Mouse (Mus musculus): Measurements from ENCODE around the gene Acap2. TPM values are rescaled to one million over a fixed set of nuclear protein-coding genes. Genes with fewer than 3 reads are reported as not detected.

Acap2 gene
- polyA plus RNA-seq, 1 experiment from 2014 or later: 18.8 TPM

DNA sequence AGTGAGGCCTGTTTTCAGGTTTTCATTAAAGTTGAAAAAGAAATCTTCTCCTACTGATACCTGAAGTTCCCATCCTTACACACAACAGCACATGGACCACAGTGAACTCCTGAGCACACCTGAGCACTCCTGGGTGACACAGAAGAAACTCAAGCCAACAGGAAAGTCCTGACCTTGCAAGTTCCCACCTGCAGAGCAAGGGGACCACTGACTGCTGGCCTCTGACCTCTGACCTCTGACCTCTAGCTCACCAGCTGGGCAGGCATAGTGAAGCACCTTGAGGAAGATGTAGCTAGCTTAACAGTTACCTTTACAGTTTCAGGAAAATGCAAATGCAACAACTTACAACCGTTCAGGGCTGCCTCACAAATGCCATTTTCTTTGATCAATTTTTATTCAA is 101.1 kb downstream of the Acap2 start:
- Histone ChIP-seq H3K4me3 (no peak overlapping the region), H3K4me1 (no peaks in the 10 kb centered on the region), H3K27me3 (replicated peaks; ENCODE audit: low read depth, poor library complexity, severe bottlenecking) (no peaks in the 10 kb centered on the region), H3K27ac (replicated peaks) (no peak overlapping the region), H3K9me3 (no peaks in the 10 kb centered on the region), H3K36me3 (replicated peaks) (peaks cover 47% of the 10 kb centered on the region)
- WGBS: 82% methylated on average over 1 of the region's 1 CpGs
- no peak for DNase-seq (ENCODE audit: low spot score)

DNA sequence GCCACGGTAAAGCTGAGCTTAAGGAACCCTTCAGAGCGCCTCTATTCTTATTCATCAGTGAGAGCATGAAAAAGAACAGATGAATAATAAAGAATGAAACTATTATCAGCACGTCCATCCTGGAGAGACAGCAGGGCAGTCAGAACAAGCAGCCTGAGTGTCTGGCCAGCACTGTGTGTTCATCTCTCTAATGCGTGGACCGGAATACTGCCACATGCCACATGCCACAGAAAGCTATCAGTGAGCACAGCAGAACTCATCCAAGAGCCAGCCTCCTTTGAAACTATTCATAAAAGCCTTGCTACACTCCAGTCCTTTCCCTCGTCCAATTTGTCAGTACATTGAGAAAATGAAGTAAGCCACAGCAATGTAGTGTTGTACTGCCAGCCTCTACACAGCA is 107.0 kb downstream of the Acap2 start:
- H3K36me3 ChIP-seq (replicated peaks): peaks cover 5% of the 10 kb centered on the region; the same call in 1 of the 2 replicates
- H3K27me3 ChIP-seq (replicated peaks; ENCODE audit: low read depth, poor library complexity, severe bottlenecking): no peaks in the 10 kb centered on the region
- no peaks in the 10 kb centered on the region for H3K9me3 ChIP-seq
- peaks cover 4% of the 10 kb centered on the region; the same call in 1 of the 2 replicates for H3K4me1 ChIP-seq
- no peak for DNase-seq (ENCODE audit: low spot score)
- no peak overlapping the region for H3K4me3 ChIP-seq
- no peak overlapping the region for H3K27ac ChIP-seq (replicated peaks)
- WGBS: 81% methylated on average over 6 of the region's 6 CpGs

DNA sequence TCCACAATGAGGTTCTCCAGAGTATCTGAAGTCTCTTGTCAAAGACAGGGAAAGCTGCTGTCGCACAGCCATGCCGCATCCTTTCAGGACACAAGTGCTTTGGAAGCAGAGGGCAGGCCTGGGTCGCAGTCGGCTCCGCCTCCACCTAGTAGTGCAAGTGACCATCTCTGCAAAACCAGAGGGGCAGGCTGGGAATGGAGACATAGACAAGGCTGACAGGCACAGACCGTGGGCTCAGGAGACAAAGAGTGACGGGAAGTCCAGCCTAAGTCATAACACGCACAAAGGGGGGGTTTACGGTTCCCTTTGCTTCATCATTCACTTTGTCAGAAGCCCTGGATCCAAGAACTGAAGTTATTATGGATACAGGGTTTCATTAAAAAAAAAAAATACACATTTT is 107.9 kb downstream of the Acap2 start:
- Histone ChIP-seq H3K4me1 (peaks cover 4% of the 10 kb centered on the region; the same call in 1 of the 2 replicates), H3K9me3 (no peaks in the 10 kb centered on the region), H3K27me3 (replicated peaks; ENCODE audit: low read depth, poor library complexity, severe bottlenecking) (no peaks in the 10 kb centered on the region), H3K27ac (replicated peaks) (no peak overlapping the region; the same call in 1 of the 2 replicates), H3K36me3 (replicated peaks) (0 out of 2 replicates have a peak, but pooled peaks cover 3% of the 10 kb centered on the region), H3K4me3 (no peak overlapping the region)
- DNase-seq (ENCODE audit: low spot score): no peak
- WGBS: 51% methylated on average over 9 of the region's 9 CpGs

DNA sequence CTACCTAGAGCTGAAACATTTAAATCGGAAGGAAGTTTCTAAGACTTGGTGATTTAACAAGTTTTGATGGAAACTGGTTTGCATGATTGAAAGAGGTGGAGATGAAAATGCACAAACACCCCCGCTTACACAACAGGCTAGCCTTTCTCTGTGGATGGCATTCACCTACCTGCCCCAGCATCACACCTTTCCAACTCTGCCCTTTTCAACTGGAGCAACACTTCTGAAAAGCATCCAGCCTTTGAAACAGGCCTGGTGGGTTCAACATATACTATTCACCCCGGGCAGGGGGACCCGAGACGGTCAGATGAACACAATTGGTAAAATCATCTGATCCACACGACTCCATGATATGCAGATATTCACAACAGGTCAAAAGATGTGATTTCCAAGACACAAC is 119.2 kb downstream of the Acap2 start:
- H3K4me1 ChIP-seq: peaks cover 25% of the 10 kb centered on the region
- no peaks in the 10 kb centered on the region for H3K27me3 ChIP-seq (replicated peaks; ENCODE audit: low read depth, poor library complexity, severe bottlenecking)
- no peak for DNase-seq (ENCODE audit: low spot score)
- H3K27ac ChIP-seq (replicated peaks): peak overlapping the region; percentile 91; the same call in 1 of the 2 replicates
- peaks cover 8% of the 10 kb centered on the region for H3K36me3 ChIP-seq (replicated peaks)
- H3K9me3 ChIP-seq: no peaks in the 10 kb centered on the region
- peak overlapping the region; percentile 84 for H3K4me3 ChIP-seq
- 68% methylated on average over 6 of the region's 6 CpGs for WGBS

DNA sequence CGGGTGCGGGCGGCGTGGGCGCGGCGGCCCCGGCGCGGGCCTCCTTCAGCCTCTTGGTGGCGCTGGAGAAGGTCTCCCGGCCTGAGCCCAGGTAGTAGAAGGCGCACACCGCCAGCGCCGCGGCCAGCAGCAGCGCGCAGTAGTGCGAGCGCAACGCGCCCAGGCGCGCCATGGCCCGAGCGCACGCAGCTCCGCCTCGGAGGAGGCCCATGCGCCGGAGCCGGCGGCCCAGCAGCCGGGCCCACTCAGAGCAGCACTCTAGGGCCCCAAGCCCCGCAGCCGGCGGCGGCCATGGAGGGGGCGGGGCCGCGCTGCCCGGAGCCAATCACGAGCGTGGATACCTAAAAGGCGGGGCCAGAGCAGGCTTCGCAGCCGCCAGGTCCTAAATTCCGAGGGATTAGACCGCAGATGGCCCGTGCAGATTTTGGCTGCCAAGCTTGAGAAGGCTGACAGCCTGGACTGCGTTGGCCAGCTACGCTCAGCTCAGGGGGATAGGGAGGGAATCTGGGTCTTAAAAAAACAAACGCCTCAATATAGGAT is 119.8 kb downstream of the Acap2 start, which contains the start of gene Xxylt1:
Xxylt1 (minus strand) TSS at position 308 of the 540 bp plus-strand sequence.
- Histone ChIP-seq H3K27me3 (replicated peaks; ENCODE audit: low read depth, poor library complexity, severe bottlenecking) (no peaks in the 10 kb centered on the region), H3K9me3 (no peaks in the 10 kb centered on the region), H3K4me3 (peak within 1 kb of the TSS; percentile 84), H3K4me1 (peaks cover 29% of the 10 kb centered on the region), H3K36me3 (replicated peaks) (peaks cover 10% of the 10 kb centered on the region), H3K27ac (replicated peaks) (peak within 1 kb of the TSS; percentile 91)
- peak; percentile 96 for DNase-seq (ENCODE audit: low spot score)
- under 1% methylated on average over 54 of the region's 54 CpGs for WGBS

DNA sequence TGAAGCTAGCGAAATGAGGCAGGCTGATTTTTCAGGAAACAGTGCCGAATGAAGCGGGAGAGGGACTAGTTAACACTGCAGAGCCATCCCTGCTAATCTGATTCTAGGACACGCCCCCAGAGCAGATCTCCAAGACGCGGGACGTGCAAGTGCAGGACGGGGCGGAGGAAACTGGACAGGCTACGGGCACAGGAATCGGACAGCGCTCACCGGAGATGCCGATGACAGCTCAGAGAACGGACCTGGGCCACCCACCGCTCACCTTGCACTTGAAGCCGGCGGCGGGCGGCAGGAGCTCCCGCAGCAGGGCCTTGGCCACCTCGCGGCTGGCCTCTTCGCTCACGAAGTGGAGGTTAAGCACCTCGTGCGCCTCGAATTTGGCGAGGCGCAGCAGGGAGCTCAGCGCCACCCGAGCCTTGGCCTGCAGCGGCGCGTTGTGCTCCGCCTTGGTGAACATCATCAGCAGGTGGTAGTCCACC is 120.4 kb downstream of the Acap2 start:
- H3K9me3 ChIP-seq: no peaks in the 10 kb centered on the region
- H3K4me3 ChIP-seq: peak overlapping the region; percentile 84
- peaks cover 29% of the 10 kb centered on the region for H3K4me1 ChIP-seq
- WGBS: under 1% methylated on average over 36 of the region's 36 CpGs
- peak overlapping the region; percentile 91 for H3K27ac ChIP-seq (replicated peaks)
- no peaks in the 10 kb centered on the region for H3K27me3 ChIP-seq (replicated peaks; ENCODE audit: low read depth, poor library complexity, severe bottlenecking)
- DNase-seq (ENCODE audit: low spot score): peak; percentile 82
- peaks cover 10% of the 10 kb centered on the region for H3K36me3 ChIP-seq (replicated peaks)

DNA sequence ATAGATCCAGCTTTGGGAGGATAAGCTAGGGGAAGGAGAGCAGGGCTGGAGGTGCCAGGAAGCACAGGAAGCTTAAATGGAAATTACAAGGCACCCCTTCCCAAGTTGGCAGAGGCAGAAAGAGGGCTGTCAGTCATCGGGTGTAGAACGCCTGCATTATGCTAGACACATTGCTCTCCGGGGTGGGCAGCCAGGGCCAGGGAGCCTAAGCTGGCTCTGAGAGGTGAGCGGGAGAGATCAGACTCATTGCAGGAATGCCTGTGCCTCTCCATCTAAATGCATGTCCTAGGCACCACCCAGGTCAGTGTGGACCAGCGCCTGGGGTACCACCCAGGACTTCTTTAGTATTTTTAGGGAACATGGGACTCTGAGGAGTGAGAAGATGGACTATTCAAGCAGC is 123.6 kb downstream of the Acap2 start:
- H3K9me3 ChIP-seq: no peaks in the 10 kb centered on the region
- no peak overlapping the region for H3K4me3 ChIP-seq
- H3K27ac ChIP-seq (replicated peaks): no peak overlapping the region
- H3K27me3 ChIP-seq (replicated peaks; ENCODE audit: low read depth, poor library complexity, severe bottlenecking): no peaks in the 10 kb centered on the region; the same call in 1 of the 2 replicates
- peaks cover 10% of the 10 kb centered on the region for H3K36me3 ChIP-seq (replicated peaks)
- peaks cover 29% of the 10 kb centered on the region for H3K4me1 ChIP-seq
- WGBS: 94% methylated on average over 5 of the region's 5 CpGs
- DNase-seq (ENCODE audit: low spot score): no peak

DNA sequence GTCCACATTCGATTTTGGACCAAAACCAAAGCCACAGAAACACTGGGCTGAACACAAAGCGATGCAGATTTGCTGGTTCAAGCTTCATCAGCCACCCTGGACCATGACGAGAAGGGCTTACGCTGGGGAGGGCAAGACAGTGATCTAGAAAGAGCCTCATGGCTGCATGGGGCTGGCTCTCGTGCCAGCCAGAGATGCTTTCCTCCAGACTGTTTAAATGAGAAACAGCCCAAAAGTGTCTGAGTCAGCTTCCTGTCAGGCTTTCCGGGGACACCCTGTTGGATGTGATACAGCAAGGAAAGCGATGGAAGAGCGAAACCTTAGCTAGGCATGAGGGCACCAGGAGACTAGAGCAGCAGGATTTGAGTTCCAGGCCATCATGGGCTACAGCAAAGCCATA is 124.6 kb downstream of the Acap2 start:
- H3K27me3 ChIP-seq (replicated peaks; ENCODE audit: low read depth, poor library complexity, severe bottlenecking): no peaks in the 10 kb centered on the region; the same call in 1 of the 2 replicates
- H3K27ac ChIP-seq (replicated peaks): no peak overlapping the region
- WGBS: 85% methylated on average over 8 of the region's 8 CpGs
- H3K36me3 ChIP-seq (replicated peaks): peaks cover 10% of the 10 kb centered on the region
- no peak for DNase-seq (ENCODE audit: low spot score)
- H3K4me3 ChIP-seq: no peak overlapping the region
- no peaks in the 10 kb centered on the region for H3K9me3 ChIP-seq
- peaks cover 23% of the 10 kb centered on the region for H3K4me1 ChIP-seq

DNA sequence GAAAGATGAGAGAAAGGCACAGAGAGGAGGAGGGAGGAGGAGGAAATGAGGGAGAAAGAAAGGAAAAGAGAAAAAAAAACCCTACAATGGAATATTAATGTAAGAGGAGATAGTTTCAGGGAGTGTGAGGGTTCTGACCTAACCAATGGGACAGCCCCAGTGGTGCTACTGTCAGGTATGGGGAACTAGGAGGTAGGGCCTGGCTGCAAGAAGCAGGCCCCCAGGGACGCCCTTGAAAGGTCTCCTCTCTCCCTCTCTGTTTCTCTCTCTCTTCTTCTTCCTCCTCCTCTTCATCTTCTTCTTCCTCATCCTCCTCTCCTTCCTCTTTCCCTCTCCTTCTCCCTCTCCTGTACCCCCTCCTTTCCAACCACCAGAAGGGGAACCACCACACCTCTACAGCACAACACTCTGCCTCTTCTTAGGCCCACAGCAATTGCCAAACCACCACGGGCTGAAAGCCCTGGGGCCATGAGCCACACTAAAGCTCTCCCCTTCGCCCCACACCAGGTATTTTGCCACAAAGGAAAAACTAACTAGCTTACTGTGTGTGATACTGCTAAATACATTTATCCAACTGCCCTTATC is 126.6 kb downstream of the Acap2 start:
- Histone ChIP-seq H3K4me3 (no peak overlapping the region), H3K27me3 (replicated peaks; ENCODE audit: low read depth, poor library complexity, severe bottlenecking) (no peaks in the 10 kb centered on the region; the same call in 1 of the 2 replicates), H3K9me3 (no peaks in the 10 kb centered on the region), H3K36me3 (replicated peaks) (peaks cover 10% of the 10 kb centered on the region), H3K4me1 (peaks cover 26% of the 10 kb centered on the region), H3K27ac (replicated peaks) (no peak overlapping the region)
- no peak for DNase-seq (ENCODE audit: low spot score)
- 72% methylated on average over 3 of the region's 3 CpGs for WGBS

DNA sequence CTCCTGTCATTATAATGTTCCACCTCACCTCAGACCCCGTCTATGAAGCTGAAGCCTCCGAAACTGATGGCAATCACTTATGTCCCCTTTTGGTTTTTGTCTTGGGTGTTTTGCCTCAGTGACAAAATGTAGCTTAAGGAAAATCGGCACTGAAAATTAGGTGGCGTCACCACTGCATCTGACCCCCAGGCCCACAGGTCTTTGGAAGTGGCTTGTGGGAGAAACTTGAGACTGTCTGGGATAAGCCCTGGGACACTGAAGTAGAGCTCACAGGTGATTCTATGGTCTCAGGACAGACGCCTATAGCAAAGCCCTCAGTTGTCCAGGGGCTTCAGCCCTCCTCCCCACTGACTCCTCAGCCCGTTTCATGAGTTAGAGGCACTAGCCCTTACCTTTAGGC is 129.3 kb downstream of the Acap2 start:
- DNase-seq (ENCODE audit: low spot score): no peak
- peaks cover 48% of the 10 kb centered on the region for H3K4me1 ChIP-seq
- WGBS: 88% methylated on average over 6 of the region's 6 CpGs
- no peaks in the 10 kb centered on the region for H3K9me3 ChIP-seq
- H3K27me3 ChIP-seq (replicated peaks; ENCODE audit: low read depth, poor library complexity, severe bottlenecking): no peaks in the 10 kb centered on the region; the same call in 1 of the 2 replicates
- no peak overlapping the region for H3K27ac ChIP-seq (replicated peaks)
- H3K4me3 ChIP-seq: no peak overlapping the region
- H3K36me3 ChIP-seq (replicated peaks): 0 out of 2 replicates have a peak, but pooled peaks cover 3% of the 10 kb centered on the region

DNA sequence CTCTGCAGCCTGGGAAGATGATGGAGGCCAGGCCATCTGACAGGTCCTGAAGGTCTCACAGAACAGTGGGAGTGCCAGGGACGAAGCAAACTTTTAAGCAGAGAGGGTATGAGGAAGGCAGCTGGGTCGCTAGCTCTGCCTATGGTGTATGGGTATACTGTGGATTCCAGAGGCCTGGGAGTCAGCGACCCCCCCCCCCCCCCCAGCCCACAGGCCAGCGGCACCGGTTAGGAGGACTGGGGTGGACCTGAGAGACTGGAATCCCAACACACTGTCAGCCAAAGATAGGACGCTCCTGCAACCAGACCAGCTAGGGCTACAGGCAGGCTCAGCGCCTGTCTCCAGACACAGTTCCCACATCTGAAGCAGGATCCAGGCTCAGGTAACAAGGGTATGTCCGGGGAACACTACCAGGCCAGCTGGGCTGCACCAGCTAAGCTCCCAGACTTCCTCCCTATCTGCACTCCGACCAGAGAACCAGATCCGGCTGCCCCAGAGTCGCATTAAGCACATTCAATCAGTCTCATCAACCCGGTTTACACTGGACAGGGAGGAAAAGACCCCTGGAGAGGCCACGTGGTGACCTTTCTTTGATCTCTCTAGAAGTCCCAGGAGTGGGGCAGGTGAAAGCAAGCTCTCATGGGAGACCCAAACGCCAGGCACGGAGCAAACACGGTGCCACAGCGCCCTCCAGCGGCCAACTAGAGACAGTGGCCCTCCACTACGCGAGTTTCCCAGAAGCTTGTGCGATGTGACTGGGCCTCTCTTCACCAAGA is 130.5 kb downstream of the Acap2 start:
- WGBS: 17% methylated on average over 21 of the region's 21 CpGs
- peaks cover 51% of the 10 kb centered on the region for H3K4me1 ChIP-seq
- H3K4me3 ChIP-seq: peak overlapping the region; percentile 27; the same call in 1 of the 2 replicates
- DNase-seq (ENCODE audit: low spot score): peak; percentile 91
- peak overlapping the region; percentile 45; the same call in 1 of the 2 replicates for H3K27ac ChIP-seq (replicated peaks)
- no peaks in the 10 kb centered on the region for H3K9me3 ChIP-seq
- H3K36me3 ChIP-seq (replicated peaks): no peaks in the 10 kb centered on the region
- H3K27me3 ChIP-seq (replicated peaks; ENCODE audit: low read depth, poor library complexity, severe bottlenecking): no peaks in the 10 kb centered on the region; the same call in 1 of the 2 replicates
